Mouse (Mus musculus) urinary bladder, adult 2 months (tissue): ENCODE results near the gene Rbm20. TPM values are rescaled to one million over a fixed set of nuclear protein-coding genes. Genes with fewer than 3 reads are reported as not detected.

Experiments used
- DNase-seq: peaks from one replicate; pipeline ENCODE4 v3.0.0; 2022; ENCODE audit warnings: low spot score
- polyA plus RNA-seq: library from polyadenylated mRNA; depleted of rRNA; stranded (reverse); fragments of >200 nt; gene quantifications from 2 replicates; pipeline ENCODE4 v1.2.3, GENCODE M21; 2012

The Rbm20 gene
- polyA plus RNA-seq, 1 experiment: 4.5 TPM

- no peak for DNase-seq
Observed at GRCm38 (mm10) chr19:53716469-53716868, 39.4 kb downstream of the Rbm20 start.

- DNase-seq: no peak
Observed at GRCm38 (mm10) chr19:53717364-53717763, 40.3 kb downstream of the Rbm20 start.

- no peak for DNase-seq
Observed at GRCm38 (mm10) chr19:53722186-53722585, 45.1 kb downstream of the Rbm20 start.

- DNase-seq: no peak
Observed at GRCm38 (mm10) chr19:53724053-53724452, 46.9 kb downstream of the Rbm20 start.

- DNase-seq: no peak
Observed at GRCm38 (mm10) chr19:53726340-53726739, 49.2 kb downstream of the Rbm20 start.

GRCm38 (mm10) chr19:53726755-53727154 lies 49.6 kb downstream of the Rbm20 start:
- DNase-seq: no peak

- no peak for DNase-seq
Observed at GRCm38 (mm10) chr19:53727277-53727676, 50.2 kb downstream of the Rbm20 start.

GRCm38 (mm10) chr19:53727886-53728669 lies 51.0 kb downstream of the Rbm20 start:
- DNase-seq: no peak

- DNase-seq: no peak
Observed at GRCm38 (mm10) chr19:53729919-53730318, 52.8 kb downstream of the Rbm20 start.

GRCm38 (mm10) chr19:53731761-53732201 lies 54.7 kb downstream of the Rbm20 start:
- DNase-seq: no peak

GRCm38 (mm10) chr19:53734845-53735244 lies 57.7 kb downstream of the Rbm20 start:
- no peak for DNase-seq

- DNase-seq: no peak
Observed at GRCm38 (mm10) chr19:53738701-53739131, 61.6 kb downstream of the Rbm20 start.

GRCm38 (mm10) chr19:53739570-53740266 lies 62.6 kb downstream of the Rbm20 start:
- no peak for DNase-seq

- DNase-seq: no peak
Observed at GRCm38 (mm10) chr19:53740750-53741380, 63.8 kb downstream of the Rbm20 start.

- DNase-seq: no peak
Observed at GRCm38 (mm10) chr19:53741902-53742301, 64.8 kb downstream of the Rbm20 start.

GRCm38 (mm10) chr19:53745354-53745753 lies 68.2 kb downstream of the Rbm20 start:
- DNase-seq: no peak

GRCm38 (mm10) chr19:53746116-53746515 lies 69.0 kb downstream of the Rbm20 start:
- no peak for DNase-seq

GRCm38 (mm10) chr19:53748236-53748775 lies 71.2 kb downstream of the Rbm20 start:
- no peak for DNase-seq

GRCm38 (mm10) chr19:53749326-53749725 lies 72.2 kb downstream of the Rbm20 start:
- DNase-seq: no peak

- no peak for DNase-seq
Observed at GRCm38 (mm10) chr19:53751420-53752185, 74.5 kb downstream of the Rbm20 start.

GRCm38 (mm10) chr19:53752993-53753392 lies 75.9 kb downstream of the Rbm20 start:
- DNase-seq: no peak
